15 mouse cellular contexts compared by ENCODE assay signal in genomic region chr3:41552777-41553548, GRCm38 (mm10). TPM values are rescaled to one million over a fixed set of nuclear protein-coding genes. Genes with fewer than 3 reads are reported as not detected.
DNase-seq lines count a peak whose midpoint lies in the region; ATAC-seq and TF ChIP-seq lines count a peak whose summit lies in the region.
"Had no signal": no experiment of that assay in that cellular context is flagged by ENCODE, and none has a peak within 500 bp of the region (broad histone marks: within the 10 kb centered on the region; RNA-seq: fewer than 3 reads in every experiment).

No protein-coding gene starts in this region.

- peak in 1 of 2 experiments; percentile 54; a peak in 2 of 4 replicates for TF ChIP-seq POLR2A in MEL (IDR thresholded peaks at IDR 0.05; ENCODE audit: control insufficient read depth in 1 of 2, insufficient read depth in 1 of 2, low read depth in 1 of 2, low read length in 2 of 2, poor library complexity in 1 of 2)

- H3K4me2 ChIP-seq in intestine, embryonic 15.5 days (replicated peaks): no peak overlapping the region
- H3K4me2 ChIP-seq: forebrain, embryonic 15.5 days; limb, embryonic 15.5 days; midbrain, embryonic 12.5 days; neural tube, embryonic 13.5 days had no signal

- peak; percentile 31 to 42 for DNase-seq in heart, adult 9 months (ENCODE audit: low spot score in 2 of 2)
- DNase-seq in heart, postnatal 4 days: no peak
- peak; percentile 87 for DNase-seq in MEL (ENCODE audit: low read depth, low spot score)
- DNase-seq in cerebellum, postnatal 25 days: no peak
- DNase-seq in right cerebral cortex, postnatal 36 days (ENCODE audit: low spot score in 2 of 2): no peak
- DNase-seq in left cerebral cortex, adult 2 months (ENCODE audit: extremely low spot score in 1 of 2, low spot score in 2 of 2): no peak
- DNase-seq: cerebellum, postnatal 14 days; kidney, postnatal 10 days; right cerebral cortex, postnatal 14 days had no signal

- 47% methylated on average over 11 of the region's 11 CpGs for WGBS in intestine, embryonic 15.5 days

- H3K27me3 ChIP-seq in MEL (ENCODE audit: control insufficient read depth in 1 of 2, insufficient read depth in 2 of 2, low read length in 2 of 2): no peaks in the 10 kb centered on the region
- H3K27me3 ChIP-seq in intestine, embryonic 15.5 days (replicated peaks): no peaks in the 10 kb centered on the region
- H3K27me3 ChIP-seq: forebrain, embryonic 15.5 days; limb, embryonic 15.5 days; midbrain, embryonic 12.5 days; neural tube, embryonic 13.5 days had no signal

- no peak for TF ChIP-seq CTCF in MEL (IDR thresholded peaks at IDR 0.05 in 2 of 3, conservative IDR thresholded peaks at IDR 0.05 in 1 of 3; ENCODE audit: control insufficient read depth in 1 of 3, insufficient read depth in 1 of 3, low read depth in 2 of 3, low read length in 3 of 3, poor library complexity in 1 of 3, severe bottlenecking in 1 of 3)
- TF ChIP-seq CTCF in left cerebral cortex, adult 2 months (IDR thresholded peaks at IDR 0.05): no peak

- H3K9ac ChIP-seq in MEL (ENCODE audit: control insufficient read depth, low read depth, low read length, poor library complexity, severe bottlenecking): peak overlapping the region; percentile 50
- no peak overlapping the region for H3K9ac ChIP-seq in intestine, embryonic 15.5 days
- H3K9ac ChIP-seq: forebrain, embryonic 15.5 days; limb, embryonic 15.5 days; midbrain, embryonic 12.5 days; neural tube, embryonic 13.5 days had no signal

- H3K9me3 ChIP-seq in MEL (replicated peaks; ENCODE audit: insufficient read depth, low read length): no peaks in the 10 kb centered on the region
- H3K9me3 ChIP-seq in intestine, embryonic 15.5 days: no peaks in the 10 kb centered on the region
- H3K9me3 ChIP-seq: forebrain, embryonic 15.5 days; limb, embryonic 15.5 days had no signal

- H3K36me3 ChIP-seq in MEL (ENCODE audit: control insufficient read depth in 1 of 2, insufficient read depth in 2 of 2, low read length in 2 of 2): peaks cover 3 to 26% of the 10 kb centered on the region in 2 experiments
- no peaks in the 10 kb centered on the region for H3K36me3 ChIP-seq in intestine, embryonic 15.5 days
- H3K36me3 ChIP-seq: forebrain, embryonic 15.5 days; limb, embryonic 15.5 days; midbrain, embryonic 12.5 days; neural tube, embryonic 13.5 days had no signal

- H3K4me1 ChIP-seq in MEL (ENCODE audit: control insufficient read depth in 1 of 2, insufficient read depth in 2 of 2, low read length in 2 of 2): peaks cover 2 to 30% of the 10 kb centered on the region in 2 experiments
- no peaks in the 10 kb centered on the region for H3K4me1 ChIP-seq in intestine, embryonic 15.5 days (replicated peaks)
- H3K4me1 ChIP-seq: forebrain, embryonic 15.5 days; limb, embryonic 15.5 days; midbrain, embryonic 12.5 days; neural tube, embryonic 13.5 days had no signal

- peak overlapping the region; percentile 88 for H3K27ac ChIP-seq in MEL (ENCODE audit: control insufficient read depth, low read depth, low read length)
- H3K27ac ChIP-seq in intestine, embryonic 15.5 days: peak overlapping the region; percentile 37; the same call in 1 of the 2 replicates
- H3K27ac ChIP-seq in left cerebral cortex, adult 2 months: no peak overlapping the region
- H3K27ac ChIP-seq: forebrain, embryonic 15.5 days; limb, embryonic 15.5 days; midbrain, embryonic 12.5 days; neural tube, embryonic 13.5 days had no signal

- H3K79me2 ChIP-seq in MEL (ENCODE audit: control insufficient read depth, insufficient read depth, low read length, poor library complexity): peaks cover 27% of the 10 kb centered on the region

- H3K4me3 ChIP-seq in MEL (ENCODE audit: control insufficient read depth in 1 of 2, insufficient read depth in 1 of 2, low read depth in 2 of 2, low read length in 2 of 2): peak overlapping the region; percentile 24 to 50; a peak in 3 of 4 replicates
- no peak overlapping the region for H3K4me3 ChIP-seq in intestine, embryonic 15.5 days (replicated peaks)
- no peak overlapping the region for H3K4me3 ChIP-seq in left cerebral cortex, adult 2 months
- H3K4me3 ChIP-seq: forebrain, embryonic 15.5 days; limb, embryonic 15.5 days; midbrain, embryonic 12.5 days; neural tube, embryonic 13.5 days had no signal

- intact Hi-C loops in left cerebral cortex, adult 2 months (cut with DNase I): no loop called here

- no peak for TF ChIP-seq RAD21 in MEL (IDR thresholded peaks at IDR 0.05; ENCODE audit: low read depth, low read length)

- ATAC-seq in intestine, embryonic 15.5 days: peak; percentile 87
- peak; percentile 95 for ATAC-seq in megakaryocyte progenitor cell, adult 5-6 weeks (replicated peaks; ENCODE audit: poor library complexity)
- ATAC-seq: forebrain, embryonic 15.5 days had no signal

- TF ChIP-seq EP300 in MEL (IDR thresholded peaks at IDR 0.05; ENCODE audit: low read depth in 1 of 2, low read length in 2 of 2): peak; percentile 62 to 80

TF ChIP-seq in MEL, 35 proteins besides CTCF, POLR2A, EP300 and RAD21:
- TF ChIP-seq MYC (IDR thresholded peaks at IDR 0.05; ENCODE audit: low read depth, low read length) (0 out of 2 replicates have a peak, but pooled peaks have one; percentile 54), MYB (IDR thresholded peaks at IDR 0.05; ENCODE audit: low read depth, low read length) (no peak), E2F4 (IDR thresholded peaks at IDR 0.05; ENCODE audit: borderline replicate concordance, low read depth, low read length) (no peak), MAX (IDR thresholded peaks at IDR 0.05; ENCODE audit: low read length) (peak; percentile 79), JUND (IDR thresholded peaks at IDR 0.05; ENCODE audit: low read depth, low read length) (no peak), HCFC1 (IDR thresholded peaks at IDR 0.05; ENCODE audit: low read depth, low read length) (no peak), MXI1 (IDR thresholded peaks at IDR 0.05; ENCODE audit: low read depth, low read length) (peak; percentile 88), CHD1 (IDR thresholded peaks at IDR 0.05; ENCODE audit: low read depth, low read length) (no peak), ETS1 (IDR thresholded peaks at IDR 0.05; ENCODE audit: low read depth, low read length) (peak; percentile 81), USF2 (IDR thresholded peaks at IDR 0.05; ENCODE audit: borderline replicate concordance in 1 of 2, insufficient read depth in 1 of 2, low read depth in 1 of 2, low read length in 2 of 2) (no peak), GATA1 (IDR thresholded peaks at IDR 0.05; ENCODE audit: low read depth, low read length) (peak; percentile 90), USF1 (IDR thresholded peaks at IDR 0.05; ENCODE audit: low read depth, low read length) (0 out of 2 replicates have a peak, but pooled peaks have one; percentile 24), TCF12 (IDR thresholded peaks at IDR 0.05; ENCODE audit: low read depth, low read length) (peak; percentile 70), MEF2A (IDR thresholded peaks at IDR 0.05; ENCODE audit: extremely low read depth, insufficient replicate concordance, low read depth, low read length, poor library complexity, severe bottlenecking) (no peak), KAT2A (conservative IDR thresholded peaks at IDR 0.05; ENCODE audit: low read depth, low read length) (no peak), ZNF384 (IDR thresholded peaks at IDR 0.05; ENCODE audit: low read depth, low read length) (no peak), NRF1 (IDR thresholded peaks at IDR 0.05; ENCODE audit: insufficient read depth, low read depth, low read length, poor library complexity, severe bottlenecking) (no peak), ZMIZ1 (IDR thresholded peaks at IDR 0.05; ENCODE audit: low read depth, low read length) (no peak), RCOR1 (IDR thresholded peaks at IDR 0.05; ENCODE audit: low read depth, low read length) (peak; percentile 85), CHD2 (IDR thresholded peaks at IDR 0.05; ENCODE audit: low read length) (no peak), SMC3 (IDR thresholded peaks at IDR 0.05; ENCODE audit: low read depth, low read length) (no peak), UBTF (IDR thresholded peaks at IDR 0.05; ENCODE audit: borderline replicate concordance, insufficient read depth, low read depth, low read length) (no peak), GABPA (IDR thresholded peaks at IDR 0.05; ENCODE audit: low read depth, low read length) (no peak), BHLHE40 (IDR thresholded peaks at IDR 0.05; ENCODE audit: borderline replicate concordance, low read depth, low read length) (no peak), NELFE (IDR thresholded peaks at IDR 0.05; ENCODE audit: low read depth, low read length) (no peak), MAFK (IDR thresholded peaks at IDR 0.05; ENCODE audit: borderline replicate concordance, low read depth, low read length) (no peak), ZKSCAN1 (IDR thresholded peaks at IDR 0.05; ENCODE audit: low read depth, low read length) (no peak), TBP (IDR thresholded peaks at IDR 0.05; ENCODE audit: low read depth, low read length) (no peak; the same call in 1 of the 2 replicates), POLR2AphosphoS5 (IDR thresholded peaks at IDR 0.05; ENCODE audit: borderline replicate concordance, low read depth, low read length) (no peak), MAZ (IDR thresholded peaks at IDR 0.05; ENCODE audit: low read depth, low read length) (no peak), ELF1 (IDR thresholded peaks at IDR 0.05; ENCODE audit: low read depth, low read length) (no peak), POLR2AphosphoS2 (IDR thresholded peaks at IDR 0.05; ENCODE audit: low read length) (no peak), TAL1 (IDR thresholded peaks at IDR 0.05; ENCODE audit: low read length) (peak; percentile 58), ZC3H11A (IDR thresholded peaks at IDR 0.05; ENCODE audit: low read depth, low read length) (no peak), SIN3A (IDR thresholded peaks at IDR 0.05; ENCODE audit: low read length) (peak; percentile 58; the same call in 1 of the 2 replicates)

RNA-seq across cellular contexts. Expression of gene Jade1, which starts 2.6 kb away (rescaled TPM):
- 10 to 100 TPM; 37.8 to 43.5 TPM for total RNA-seq in heart, postnatal 4 days (2021)
- 98.8 and 116 TPM in 2 replicates for total RNA-seq in MEL (2012; rRNA removed)
- polyA plus RNA-seq in MEL (2012; ENCODE audit: insufficient read depth in 1 of 2, insufficient read length in 2 of 2, low read depth in 1 of 2, low replicate concordance in 2 of 2, missing spikeins in 1 of 2): 100 to 1,000 TPM; 134 to 150 TPM
- 21.8 and 24.1 TPM in 2 replicates for polyA plus RNA-seq in intestine, embryonic 15.5 days (2015; fragmentation: Nextera tagmentation; extraction: Ambion mirVana)
- 45.3 and 47.8 TPM in 2 replicates for total RNA-seq in megakaryocyte progenitor cell, adult 5-6 weeks (2015)
- total RNA-seq in megakaryocyte progenitor cell, adult 5-6 weeks (2017): 34.6 and 38.7 TPM in 2 replicates
- 10 to 100 TPM; 40.5 to 44.7 TPM for total RNA-seq in left cerebral cortex, adult 2 months (2021)

Comparison
In these comparisons a context has a peak if more than half of its experiments do, and no peak if none do; other contexts are left out.
1. DNase-seq: peak in heart, adult 9 months (2 of 2) and MEL (single experiment); none in heart, postnatal 4 days (single experiment), cerebellum, postnatal 25 days (0 of 2), right cerebral cortex, postnatal 36 days (0 of 2) and left cerebral cortex, adult 2 months (0 of 2).
2. H3K4me3 ChIP-seq: peak in MEL (2 of 2); none in intestine, embryonic 15.5 days (single experiment) and left cerebral cortex, adult 2 months (single experiment).